Mouse (Mus musculus): ENCODE results near the gene Inf2. TPM values are rescaled to one million over a fixed set of nuclear protein-coding genes. Genes with fewer than 3 reads are reported as not detected.

The Inf2 gene
- polyA plus RNA-seq, 1 experiment from 2014 or later = 2.4 TPM

GRCm38 (mm10) chr12:112599942-112600611 is 11.5 kb downstream of the Inf2 start:
- no peak overlapping the region for H3K4me2 ChIP-seq
- no peak overlapping the region for H3K9ac ChIP-seq
- no peaks in the 10 kb centered on the region for H3K9me3 ChIP-seq (replicated peaks)
- no peak overlapping the region for H3K4me3 ChIP-seq
- ATAC-seq = no peak
- H3K27me3 ChIP-seq = no peaks in the 10 kb centered on the region
- H3K36me3 ChIP-seq (ENCODE audit: poor library complexity, severe bottlenecking) = no peaks in the 10 kb centered on the region
- no peak overlapping the region for H3K27ac ChIP-seq
- 79% methylated on average over 30 of the region's 30 CpGs for WGBS
- peaks cover 11% of the 10 kb centered on the region for H3K4me1 ChIP-seq

GRCm38 (mm10) chr12:112604022-112604421 is 15.4 kb downstream of the Inf2 start:
- ATAC-seq = no peak
- WGBS = 90% methylated on average over 5 of the region's 5 CpGs
- Histone ChIP-seq H3K4me2 (no peak overlapping the region), H3K27me3 (no peaks in the 10 kb centered on the region), H3K9ac (no peak overlapping the region), H3K4me1 (peaks cover 10% of the 10 kb centered on the region; the same call in 1 of the 2 replicates), H3K4me3 (no peak overlapping the region), H3K9me3 (replicated peaks) (no peaks in the 10 kb centered on the region), H3K36me3 (ENCODE audit: poor library complexity, severe bottlenecking) (no peaks in the 10 kb centered on the region), H3K27ac (no peak overlapping the region)

GRCm38 (mm10) chr12:112604709-112605649 is 16.4 kb downstream of the Inf2 start:
- H3K9me3 ChIP-seq (replicated peaks) = no peaks in the 10 kb centered on the region
- H3K4me1 ChIP-seq = peaks cover 10% of the 10 kb centered on the region; the same call in 1 of the 2 replicates
- 66% methylated on average over 20 of the region's 20 CpGs for WGBS
- H3K4me2 ChIP-seq = no peak overlapping the region
- no peaks in the 10 kb centered on the region for H3K36me3 ChIP-seq (ENCODE audit: poor library complexity, severe bottlenecking)
- H3K4me3 ChIP-seq = no peak overlapping the region
- H3K27ac ChIP-seq = no peak overlapping the region
- ATAC-seq = peak; percentile 74
- 0 out of 2 replicates have a peak overlapping the region, but pooled peaks have one; percentile 2 for H3K9ac ChIP-seq
- H3K27me3 ChIP-seq = no peaks in the 10 kb centered on the region

GRCm38 (mm10) chr12:112605766-112606165 is 17.2 kb downstream of the Inf2 start:
- Histone ChIP-seq H3K4me2 (no peak overlapping the region), H3K36me3 (ENCODE audit: poor library complexity, severe bottlenecking) (no peaks in the 10 kb centered on the region), H3K9me3 (replicated peaks) (no peaks in the 10 kb centered on the region), H3K4me1 (peaks cover 10% of the 10 kb centered on the region; the same call in 1 of the 2 replicates), H3K27me3 (no peaks in the 10 kb centered on the region), H3K4me3 (no peak overlapping the region), H3K27ac (no peak overlapping the region), H3K9ac (no peak overlapping the region)
- 44% methylated on average over 6 of the region's 6 CpGs for WGBS
- peak; percentile 68 for ATAC-seq

GRCm38 (mm10) chr12:112606998-112607397 is 18.4 kb downstream of the Inf2 start:
- no peak for ATAC-seq
- peaks cover 10% of the 10 kb centered on the region; the same call in 1 of the 2 replicates for H3K4me1 ChIP-seq

GRCm38 (mm10) chr12:112609031-112609430 is 20.4 kb downstream of the Inf2 start:
- Histone ChIP-seq H3K36me3 (ENCODE audit: poor library complexity, severe bottlenecking) (no peaks in the 10 kb centered on the region), H3K9ac (no peak overlapping the region), H3K9me3 (replicated peaks) (no peaks in the 10 kb centered on the region), H3K27me3 (no peaks in the 10 kb centered on the region), H3K4me2 (no peak overlapping the region), H3K4me3 (no peak overlapping the region), H3K4me1 (peaks cover 10% of the 10 kb centered on the region; the same call in 1 of the 2 replicates), H3K27ac (no peak overlapping the region)
- no peak for ATAC-seq
- WGBS = 91% methylated on average over 10 of the region's 10 CpGs

More at GRCm38 (mm10) chr12:112606998-112607397, 18.4 kb downstream of the Inf2 start:
- H3K4me2 ChIP-seq = no peak overlapping the region
- H3K9me3 ChIP-seq (replicated peaks) = no peaks in the 10 kb centered on the region
- no peaks in the 10 kb centered on the region for H3K36me3 ChIP-seq (ENCODE audit: poor library complexity, severe bottlenecking)
- 83% methylated on average over 6 of the region's 6 CpGs for WGBS
- no peak overlapping the region for H3K4me3 ChIP-seq
- no peak overlapping the region for H3K27ac ChIP-seq
- H3K27me3 ChIP-seq = no peaks in the 10 kb centered on the region
- H3K9ac ChIP-seq = no peak overlapping the region

GRCm38 (mm10) chr12:112616668-112617067 is 28.1 kb downstream of the Inf2 start:
- Histone ChIP-seq H3K27me3 (peaks cover 33% of the 10 kb centered on the region), H3K9ac (no peak overlapping the region), H3K27ac (no peak overlapping the region), H3K9me3 (replicated peaks) (no peaks in the 10 kb centered on the region), H3K36me3 (ENCODE audit: poor library complexity, severe bottlenecking) (no peaks in the 10 kb centered on the region), H3K4me1 (peaks cover 21% of the 10 kb centered on the region), H3K4me2 (no peak overlapping the region), H3K4me3 (no peak overlapping the region)
- WGBS = 70% methylated on average over 9 of the region's 9 CpGs
- ATAC-seq = no peak

GRCm38 (mm10) chr12:112617184-112617583 is 28.6 kb downstream of the Inf2 start:
- WGBS = 83% methylated on average over 11 of the region's 11 CpGs
- H3K27me3 ChIP-seq = peaks cover 39% of the 10 kb centered on the region

GRCm38 (mm10) chr12:112617898-112618380 is 29.4 kb downstream of the Inf2 start:
- peak; percentile 54 for ATAC-seq
- Histone ChIP-seq H3K27me3 (peaks cover 42% of the 10 kb centered on the region), H3K4me1 (peaks cover 21% of the 10 kb centered on the region), H3K4me3 (no peak overlapping the region), H3K36me3 (ENCODE audit: poor library complexity, severe bottlenecking) (no peaks in the 10 kb centered on the region), H3K9ac (no peak overlapping the region), H3K27ac (no peak overlapping the region), H3K9me3 (replicated peaks) (no peaks in the 10 kb centered on the region), H3K4me2 (no peak overlapping the region)
- 11% methylated on average over 8 of the region's 8 CpGs for WGBS

More at GRCm38 (mm10) chr12:112617184-112617583, 28.6 kb downstream of the Inf2 start:
- H3K27ac ChIP-seq = no peak overlapping the region
- no peaks in the 10 kb centered on the region for H3K36me3 ChIP-seq (ENCODE audit: poor library complexity, severe bottlenecking)
- peaks cover 21% of the 10 kb centered on the region for H3K4me1 ChIP-seq
- H3K9ac ChIP-seq = no peak overlapping the region
- H3K4me2 ChIP-seq = no peak overlapping the region
- no peaks in the 10 kb centered on the region for H3K9me3 ChIP-seq (replicated peaks)
- H3K4me3 ChIP-seq = no peak overlapping the region
- ATAC-seq = no peak

GRCm38 (mm10) chr12:112618981-112619685 is 30.5 kb downstream of the Inf2 start:
- Histone ChIP-seq H3K27me3 (peaks cover 42% of the 10 kb centered on the region), H3K9me3 (replicated peaks) (no peaks in the 10 kb centered on the region), H3K9ac (peak overlapping the region; percentile 74), H3K4me3 (peak overlapping the region; percentile 49), H3K36me3 (ENCODE audit: poor library complexity, severe bottlenecking) (no peaks in the 10 kb centered on the region), H3K4me2 (peak overlapping the region; percentile 95), H3K27ac (no peak overlapping the region), H3K4me1 (peaks cover 21% of the 10 kb centered on the region)
- no peak for ATAC-seq
- 35% methylated on average over 13 of the region's 13 CpGs for WGBS

GRCm38 (mm10) chr12:112619686-112620353 is 31.2 kb downstream of the Inf2 start, which contains the start of gene Adssl1:
Adssl1 (plus strand) TSS chr12:112620045.
- Histone ChIP-seq H3K4me3 (peak within 1 kb of the TSS; percentile 49), H3K9ac (peak within 1 kb of the TSS; percentile 74), H3K9me3 (replicated peaks) (no peaks in the 10 kb centered on the region), H3K27ac (no peak within 1 kb of the TSS), H3K4me2 (peak within 1 kb of the TSS; percentile 95), H3K36me3 (ENCODE audit: poor library complexity, severe bottlenecking) (no peaks in the 10 kb centered on the region), H3K4me1 (peaks cover 21% of the 10 kb centered on the region), H3K27me3 (peaks cover 42% of the 10 kb centered on the region)
- under 1% methylated on average over 36 of the region's 56 CpGs for WGBS
- peak; percentile 62 for ATAC-seq

All from forebrain, embryonic 13.5 days (tissue).